Mouse (Mus musculus): ENCODE data around the gene Arrb2.

- TF ChIP-seq POLR2A (IDR thresholded peaks at IDR 0.05; ENCODE audit: extremely low read depth, insufficient read depth, low read length), result no peak
- TF ChIP-seq CTCF (IDR thresholded peaks at IDR 0.05; ENCODE audit: low read depth, low read length), result no peak
These were observed 12.2 kb downstream of the Arrb2 start for GRCm38 (mm10) chr11:70444667-70445066.
